Mouse (Mus musculus) spleen, adult 18-20 months (tissue): Measurements from ENCODE around the gene Zscan4b.
"Not testable (repeated sequence)": the region's sequence is repeated elsewhere in the genome, so short reads cannot be mapped to it uniquely, and the experiment has no call there.

Source experiments
- DNase-seq, 2 experiments: peaks; one replicate each; pipeline ENCODE4 v3.0.0; 2022; ENCODE audit warnings: mixed read lengths in 2 of 2

Zscan4b gene

DNA sequence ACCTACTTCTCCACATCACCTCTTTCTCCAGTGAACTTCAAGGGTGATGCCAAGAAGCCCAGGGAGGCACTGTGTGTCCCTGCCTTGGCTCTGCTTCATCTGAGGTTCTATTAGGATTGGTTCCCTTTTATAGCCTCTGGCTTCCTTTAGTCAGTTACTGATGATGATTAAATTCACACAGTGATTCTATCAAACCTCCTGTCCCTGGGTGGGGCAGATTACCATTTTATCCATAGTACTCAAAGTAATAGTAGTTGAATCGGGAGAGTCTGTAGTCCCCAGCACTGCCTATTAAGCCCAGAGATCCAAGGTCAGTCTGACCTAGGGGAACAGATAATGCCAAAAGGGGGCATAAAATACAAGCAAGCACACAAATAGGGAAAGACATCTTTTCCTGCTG is at the start of gene Zscan4b:
Gene Zscan4b, minus strand, starts transcription at position 101 of the 400 bp plus-strand sequence.
- not testable (repeated sequence) for DNase-seq
